ENCODE assay signal across 8 mouse cellular contexts in the genomic region with DNA sequence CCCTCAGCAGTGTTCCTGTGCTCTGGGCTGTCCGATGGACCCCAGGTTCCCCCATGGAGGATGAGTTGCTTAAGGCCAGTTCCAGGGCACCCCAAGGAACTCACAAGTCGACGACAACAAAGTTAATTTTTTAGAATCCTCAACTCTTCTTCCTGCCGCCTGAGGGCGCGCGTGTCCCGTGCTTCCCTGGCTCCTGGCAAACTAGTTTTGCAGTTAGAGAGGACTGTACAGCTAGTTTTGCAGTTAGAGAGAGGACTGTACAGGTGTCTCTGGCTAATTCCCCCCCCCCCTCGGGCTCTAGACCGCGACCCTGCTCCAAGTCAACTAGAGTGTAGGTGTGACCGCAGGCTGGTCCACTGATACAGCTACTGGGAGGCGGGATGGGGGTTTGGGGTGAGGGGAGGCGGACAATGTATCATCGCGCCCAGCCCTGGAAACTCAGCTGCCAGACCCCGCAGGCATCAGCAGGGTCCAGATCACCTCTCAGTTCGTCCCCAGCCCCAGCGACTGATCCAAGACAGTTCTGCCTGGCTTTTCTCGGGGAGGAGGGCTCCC. TPM values are rescaled to one million over a fixed set of nuclear protein-coding genes. Genes with fewer than 3 reads are reported as not detected.
DNase-seq lines count a peak whose midpoint lies in the region; ATAC-seq and TF ChIP-seq lines count a peak whose summit lies in the region.

No protein-coding gene starts in this region.

- H3K4me3 ChIP-seq in G1E (ENCODE audit: low read depth, low read length) = no peak overlapping the region
- H3K4me3 ChIP-seq in intestine, postnatal 0 days (ENCODE audit: low read depth, low read length) = no peak overlapping the region
- H3K4me3 ChIP-seq in lung, embryonic 14.5 days (ENCODE audit: low read depth, low read length) = no peak overlapping the region

- no peaks in the 10 kb centered on the region for H3K9me3 ChIP-seq in G1E (replicated peaks)
- no peaks in the 10 kb centered on the region for H3K9me3 ChIP-seq in intestine, postnatal 0 days (ENCODE audit: control insufficient read depth)
- no peaks in the 10 kb centered on the region for H3K9me3 ChIP-seq in lung, embryonic 14.5 days (ENCODE audit: low read depth, low read length)

- 23% methylated on average over 20 of the region's 20 CpGs for WGBS in intestine, postnatal 0 days
- WGBS in lung, embryonic 14.5 days = 20% methylated on average over 20 of the region's 20 CpGs

- TF ChIP-seq CTCF in G1E (IDR thresholded peaks at IDR 0.05; ENCODE audit: low read depth, low read length) = peak; percentile 49
- peak; percentile 94 for TF ChIP-seq CTCF in intestine, postnatal 0 days (IDR thresholded peaks at IDR 0.05; ENCODE audit: low read depth)
- TF ChIP-seq CTCF in lung, embryonic 14.5 days (IDR thresholded peaks at IDR 0.05; ENCODE audit: low read depth) = peak; percentile 89

- no peak for ATAC-seq in G1E (ENCODE audit: extremely low read depth, insufficient number of reproducible peaks, low FRiP score, poor library complexity, severe bottlenecking)
- peak; percentile 39 for ATAC-seq in intestine, postnatal 0 days
- peak; percentile 19; the same call in 1 of the 2 replicates for ATAC-seq in lung, embryonic 14.5 days (ENCODE audit: insufficient read depth)

- peak; percentile 77 for DNase-seq in 3T3-L1 (ENCODE audit: low read depth, low spot score)
- peak; percentile 67 for DNase-seq in G1E (ENCODE audit: low spot score)
- DNase-seq in cerebellum, postnatal 10 days = peak; percentile 83 to 85
- DNase-seq in gastrocnemius, postnatal 36 days = peak; percentile 46 to 66
- DNase-seq in lung, embryonic 14.5 days = peak; percentile 88
- DNase-seq in ovary, postnatal 36 days (ENCODE audit: low spot score) = peak; percentile 74
- peak; percentile 89 for DNase-seq in thymus, postnatal 4 days

- peak overlapping the region; percentile 87 for H3K4me2 ChIP-seq in intestine, postnatal 0 days (replicated peaks; ENCODE audit: low read depth)
- H3K4me2 ChIP-seq in lung, embryonic 14.5 days = peak overlapping the region; percentile 68

- H3K9ac ChIP-seq in intestine, postnatal 0 days (ENCODE audit: low read depth, low read length) = no peak overlapping the region
- 0 out of 2 replicates have a peak overlapping the region, but pooled peaks have one; percentile 83 for H3K9ac ChIP-seq in lung, embryonic 14.5 days

- peaks cover 27% of the 10 kb centered on the region for H3K36me3 ChIP-seq in G1E (replicated peaks)
- peaks cover 12% of the 10 kb centered on the region for H3K36me3 ChIP-seq in intestine, postnatal 0 days (ENCODE audit: control insufficient read depth, insufficient read depth)
- H3K36me3 ChIP-seq in lung, embryonic 14.5 days (ENCODE audit: insufficient read depth) = peaks cover 18% of the 10 kb centered on the region

- intact Hi-C loops in gastrocnemius, postnatal 36 days (cut with DNase I) = no loop called here

- peaks cover 6% of the 10 kb centered on the region for H3K27me3 ChIP-seq in G1E (ENCODE audit: insufficient read depth, low read length)
- H3K27me3 ChIP-seq in intestine, postnatal 0 days (replicated peaks; ENCODE audit: control insufficient read depth, insufficient read depth, low read length) = no peaks in the 10 kb centered on the region
- H3K27me3 ChIP-seq in lung, embryonic 14.5 days (ENCODE audit: insufficient read depth, low read length) = no peaks in the 10 kb centered on the region

- peak overlapping the region; percentile 82 for H3K27ac ChIP-seq in intestine, postnatal 0 days (ENCODE audit: low read depth, low read length)
- H3K27ac ChIP-seq in lung, embryonic 14.5 days (ENCODE audit: low read depth) = 0 out of 2 replicates have a peak overlapping the region, but pooled peaks have one; percentile 83

- H3K4me1 ChIP-seq in G1E (ENCODE audit: insufficient read depth, low read depth, low read length) = peaks cover 64% of the 10 kb centered on the region
- 0 out of 2 replicates have a peak, but pooled peaks cover 6% of the 10 kb centered on the region for H3K4me1 ChIP-seq in intestine, postnatal 0 days (replicated peaks; ENCODE audit: control insufficient read depth, insufficient read depth, low read length)
- H3K4me1 ChIP-seq in lung, embryonic 14.5 days (ENCODE audit: insufficient read depth) = peaks cover 10% of the 10 kb centered on the region

RNA-seq across cellular contexts. Expression of gene Fam207a, which starts 1.6 kb away (rescaled TPM):
- total RNA-seq in G1E (2014; fragmentation: Nextera tagmentation) (13.0 and 14.5 TPM in 2 replicates), G1E (2017) (31.1 and 39.4 TPM in 2 replicates)
- 122 and 191 TPM in 2 replicates for polyA plus RNA-seq in G1E (2012)
- total RNA-seq in gastrocnemius, postnatal 36 days (2021) = 1 to 10 TPM; 4.7 to 5.4 TPM
- 37.9 and 38.2 TPM in 2 replicates for polyA plus RNA-seq in intestine, postnatal 0 days (2015; fragmentation: Nextera tagmentation; extraction: Ambion mirVana)
- polyA plus RNA-seq in lung, embryonic 14.5 days (2014; fragmentation: Nextera tagmentation; extraction: Ambion mirVana) = 38.4 and 43.8 TPM in 2 replicates

RNA-seq across cellular contexts. Expression of gene Itgb2, which starts 12.9 kb away (rescaled TPM):
- 39.6 and 51.8 TPM in 2 replicates for total RNA-seq in G1E (2014; fragmentation: Nextera tagmentation)
- 49.1 and 49.2 TPM in 2 replicates for total RNA-seq in G1E (2017)
- polyA plus RNA-seq in G1E (2012) = 8.5 and 20.0 TPM in 2 replicates
- 1 to 10 TPM; 1.5 to 1.8 TPM for total RNA-seq in gastrocnemius, postnatal 36 days (2021)
- polyA plus RNA-seq in intestine, postnatal 0 days (2015; fragmentation: Nextera tagmentation; extraction: Ambion mirVana) = 1.7 and 2.1 TPM in 2 replicates
- 2.0 and 3.0 TPM in 2 replicates for polyA plus RNA-seq in lung, embryonic 14.5 days (2014; fragmentation: Nextera tagmentation; extraction: Ambion mirVana)
